Mouse (Mus musculus): ENCODE data around the gene Nop56. TPM values are rescaled to one million over a fixed set of nuclear protein-coding genes. Genes with fewer than 3 reads are reported as not detected.

Nop56 gene
- total RNA-seq, 4 experiments from 2014 or later, result 28.5 to 45.1 (median 31.8) TPM

GRCm38 (mm10) chr2:130295331-130296133, 21.3 kb downstream of the Nop56 start:
- no peak for DNase-seq (ENCODE audit: low spot score in 2 of 2)

GRCm38 (mm10) chr2:130296134-130296745, 22.0 kb downstream of the Nop56 start:
- DNase-seq (ENCODE audit: low spot score in 2 of 2), result no peak

- DNase-seq (ENCODE audit: low spot score in 2 of 2), result no peak
Observed at GRCm38 (mm10) chr2:130297580-130297979, 23.4 kb downstream of the Nop56 start.

- no peak for DNase-seq (ENCODE audit: low spot score in 2 of 2)
Observed at GRCm38 (mm10) chr2:130303014-130303413, 28.8 kb downstream of the Nop56 start.

- DNase-seq (ENCODE audit: low spot score in 2 of 2), result no peak
Observed at GRCm38 (mm10) chr2:130327057-130327456, 52.8 kb downstream of the Nop56 start.

Other genes with a start within 250 kb of the Nop56 start
- gene Tgm6, start 162.0 kb upstream of the Nop56 start, total RNA-seq (2022), result not detected
- 100 to 1,000 TPM; 130 to 142 (median 138) TPM for gene Snrpb, start 95.0 kb upstream of the Nop56 start, total RNA-seq (2022)
- not detected for gene Tmc2, start 79.2 kb upstream of the Nop56 start, total RNA-seq (2022)
- gene Idh3b, start 10.1 kb downstream of the Nop56 start, total RNA-seq (2022), result 100 to 1,000 TPM; 364 to 434 (median 425) TPM
- under 1 TPM; 0.12 to 0.29 (median 0.20) TPM for gene Ebf4, start 20.7 kb downstream of the Nop56 start, total RNA-seq (2022)
- gene Cpxm1, start 123.1 kb downstream of the Nop56 start, total RNA-seq (2022), result 1 to 10 TPM; 1.1 to 2.7 (median 2.4) TPM
- gene Gm28372, start 130.8 kb downstream of the Nop56 start, total RNA-seq (2022), result not detected
- not detected for gene 1700020A23Rik, start 130.8 kb downstream of the Nop56 start, total RNA-seq (2022)
- not detected for gene Tmem239, start 132.0 kb downstream of the Nop56 start, total RNA-seq (2022)
- gene Vps16, start 149.9 kb downstream of the Nop56 start, total RNA-seq (2022), result 10 to 100 TPM; 13.2 to 20.5 (median 18.2) TPM
- 1 to 10 TPM; 3.7 to 6.2 (median 3.8) TPM for gene Pced1a, start 150.3 kb downstream of the Nop56 start, total RNA-seq (2022)
- 10 to 100 TPM; 12.2 to 18.8 (median 14.5) TPM for gene Ptpra, start 175.8 kb downstream of the Nop56 start, total RNA-seq (2022)